Mouse (Mus musculus): ENCODE data around the gene Btbd35f17.
"Not testable (repeated sequence)": the region's sequence is repeated elsewhere in the genome, so short reads cannot be mapped to it uniquely, and the experiment has no call there.

Btbd35f17 gene

DNA sequence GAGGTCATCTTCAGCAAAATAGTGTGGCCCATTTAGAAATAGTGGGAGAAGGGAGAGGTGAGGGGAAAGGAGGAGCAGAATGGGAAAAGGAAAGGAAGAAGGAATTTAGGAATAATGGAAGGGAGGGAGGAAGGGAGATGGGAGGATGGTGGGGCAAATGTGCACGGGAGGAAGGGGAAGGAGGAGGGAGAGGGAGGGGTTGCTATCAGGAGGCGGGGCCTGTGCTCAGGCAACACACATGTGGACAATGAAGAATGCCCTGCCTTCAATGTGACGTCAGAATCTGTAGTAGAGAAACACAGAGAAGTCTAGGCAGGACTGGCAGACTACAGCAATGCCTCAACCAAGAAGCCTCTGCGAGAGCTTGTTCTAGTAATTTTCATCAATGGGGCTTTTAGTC is at the start of gene Btbd35f17:
TSS of gene Btbd35f17 (plus strand) at position 301 of the 400 bp plus-strand sequence.
- DNase-seq (ENCODE audit: low spot score): not testable (repeated sequence)
